Mouse (Mus musculus) adrenal gland, postnatal 4 days (tissue): Measurements from ENCODE around the gene Mmgt2. TPM values are rescaled to one million over a fixed set of nuclear protein-coding genes. Genes with fewer than 3 reads are reported as not detected.

ENCODE experiments used
- DNase-seq, 2 experiments: peaks; one replicate each; pipeline ENCODE4 v3.0.0; 2021 to 2022; ENCODE audit warnings: low spot score in 2 of 2, mixed read lengths in 2 of 2
- long read RNA-seq, 2 experiments: library from polyadenylated mRNA; stranded (forward); transcript quantifications; one replicate each; pipeline ENCODE4 v2.0.0; 2021
- total RNA-seq, 2 experiments: library from RNA; stranded (reverse); gene quantifications; 2 replicates each; pipeline ENCODE4 v1.2.3; 2021

The Mmgt2 gene
- total RNA-seq: 10 to 100 TPM; 49.0 to 53.5 TPM
- long read RNA-seq, experiment 1, partial matches to known transcripts: 3 of 10 reads
- long read RNA-seq, experiment 1, other reads (novel, unspliced or antisense): 2 of 10 reads
- long read RNA-seq, experiment 2, transcript Mmgt2-201 (2 exons, 343 nt): major isoform, 12 of 20 reads
- long read RNA-seq, experiment 2, partial matches to known transcripts: 0 of 20 reads
- long read RNA-seq, experiment 2, other reads (novel, unspliced or antisense): 4 of 20 reads

GRCm38 (mm10) chr11:62648591-62649391, at the start of gene Mmgt2:
Gene Mmgt2 (plus strand): TSS chr11:62648664.
- DNase-seq: peak; percentile 97 to 99

- DNase-seq: no peak
These were observed 46.5 kb upstream of the Mmgt2 start for GRCm38 (mm10) chr11:62601732-62602618.

GRCm38 (mm10) chr11:62602619-62603311, 45.7 kb upstream of the Mmgt2 start:
- DNase-seq: peak; percentile 89 to 96

- no peak for DNase-seq
These were observed 45.0 kb upstream of the Mmgt2 start for GRCm38 (mm10) chr11:62603312-62604056.

GRCm38 (mm10) chr11:62604123-62604706, 44.2 kb upstream of the Mmgt2 start:
- DNase-seq: no peak

- DNase-seq: no peak
These were observed 43.4 kb upstream of the Mmgt2 start for GRCm38 (mm10) chr11:62604886-62605618.

- no peak for DNase-seq
These were observed 42.7 kb upstream of the Mmgt2 start for GRCm38 (mm10) chr11:62605619-62606298.

GRCm38 (mm10) chr11:62606299-62607169, 41.9 kb upstream of the Mmgt2 start:
- DNase-seq: no peak

GRCm38 (mm10) chr11:62607170-62607951, 41.1 kb upstream of the Mmgt2 start:
- no peak for DNase-seq

GRCm38 (mm10) chr11:62607952-62608201, 40.6 kb upstream of the Mmgt2 start:
- no peak for DNase-seq

GRCm38 (mm10) chr11:62608826-62609675, 39.4 kb upstream of the Mmgt2 start:
- no peak for DNase-seq

GRCm38 (mm10) chr11:62610304-62610703, 38.2 kb upstream of the Mmgt2 start:
- no peak for DNase-seq

- no peak for DNase-seq
These were observed 35.9 kb upstream of the Mmgt2 start for GRCm38 (mm10) chr11:62612604-62613003.

- DNase-seq: peak; percentile 83 to 84
These were observed 34.7 kb upstream of the Mmgt2 start for GRCm38 (mm10) chr11:62613657-62614365.

- DNase-seq: no peak
These were observed 33.5 kb upstream of the Mmgt2 start for GRCm38 (mm10) chr11:62614876-62615410.
